Mouse (Mus musculus): ENCODE data around the gene Erc1.

The Erc1 gene

GRCm38 (mm10) chr6:119595440-119595839 lies 252.5 kb downstream of the Erc1 start:
- no peak for DNase-seq (ENCODE audit: low spot score in 2 of 2)

DNA sequence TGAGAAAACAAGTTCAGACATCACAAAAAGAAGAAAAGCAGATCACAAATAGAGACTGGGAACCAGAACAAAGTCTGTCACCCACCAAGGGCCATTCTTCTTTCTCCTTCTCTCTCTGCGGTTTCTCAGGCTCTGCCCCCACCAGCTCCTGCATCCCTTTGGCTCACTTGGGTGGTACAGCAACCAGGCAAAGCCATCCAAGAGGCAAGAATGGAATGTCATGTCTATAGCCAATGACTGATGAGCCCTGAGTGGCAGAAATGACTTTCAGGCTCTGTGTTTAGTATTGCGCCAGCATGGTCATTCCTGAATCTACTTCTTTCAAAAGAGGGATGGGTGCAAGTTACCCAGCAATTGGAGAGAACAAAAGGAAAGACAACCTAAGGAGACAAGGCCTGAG lies 257.1 kb downstream of the Erc1 start:
- no peak for DNase-seq (ENCODE audit: low spot score in 2 of 2)

- no peak for DNase-seq (ENCODE audit: low spot score in 2 of 2)
Observed at GRCm38 (mm10) chr6:119587897-119588296, 260.1 kb downstream of the Erc1 start.

- no peak for DNase-seq (ENCODE audit: low spot score in 2 of 2)
Observed at GRCm38 (mm10) chr6:119587454-119587853, 260.5 kb downstream of the Erc1 start.

DNA sequence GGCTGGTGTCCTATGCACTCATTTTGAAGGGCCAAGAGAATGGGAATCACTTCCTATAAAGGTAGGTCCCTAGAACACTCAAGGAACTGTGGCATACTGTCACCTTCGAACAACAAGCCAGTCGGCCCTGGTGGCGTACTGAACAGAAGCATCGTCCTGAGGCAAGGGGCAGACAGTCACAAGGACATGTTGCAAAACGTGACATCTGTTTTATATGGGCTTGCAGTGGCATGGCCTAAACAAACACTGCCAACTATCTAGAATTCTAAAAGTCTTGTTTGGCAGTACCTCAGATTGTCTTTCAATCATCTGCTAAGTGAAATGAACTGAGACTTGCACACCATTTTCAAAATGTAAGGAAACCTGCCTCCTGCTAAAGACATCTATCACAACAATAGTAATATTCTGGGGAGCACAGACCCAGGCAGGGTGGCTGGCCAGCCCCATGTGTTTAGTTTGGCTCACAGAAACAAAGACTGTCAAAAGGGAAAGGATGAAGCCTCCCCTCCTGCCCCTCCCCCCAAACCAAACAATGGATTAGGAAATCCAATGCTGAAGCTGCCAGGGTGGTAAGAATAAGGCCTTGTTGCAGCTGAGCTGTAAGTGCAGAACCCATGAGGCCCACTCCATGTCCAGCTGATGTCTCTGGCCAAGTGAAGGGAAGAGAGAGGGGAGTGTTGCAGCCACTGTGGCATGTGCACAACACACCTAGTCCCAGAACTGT lies 262.2 kb downstream of the Erc1 start:
- no peak for DNase-seq (ENCODE audit: low spot score in 2 of 2)

DNA sequence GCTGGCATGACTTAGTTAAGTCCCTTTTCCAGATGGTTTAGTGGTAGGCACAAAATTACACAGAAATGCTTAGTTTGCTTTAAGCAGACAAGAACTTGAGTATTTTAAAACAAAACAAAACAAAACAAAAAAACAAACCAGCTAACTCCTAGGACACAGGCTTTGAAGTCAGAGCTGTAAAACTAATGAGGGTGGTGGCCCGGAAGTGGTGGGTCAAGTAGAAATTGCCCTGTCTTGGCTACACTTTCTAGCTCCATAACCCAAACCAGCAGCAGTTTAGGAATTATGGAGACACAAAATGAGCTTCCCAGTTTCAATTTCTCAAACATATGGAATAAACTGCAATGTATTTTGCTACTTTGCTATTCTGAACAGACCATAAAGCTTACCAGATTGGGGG lies 263.9 kb downstream of the Erc1 start:
- no peak for DNase-seq (ENCODE audit: low spot score in 2 of 2)

DNA sequence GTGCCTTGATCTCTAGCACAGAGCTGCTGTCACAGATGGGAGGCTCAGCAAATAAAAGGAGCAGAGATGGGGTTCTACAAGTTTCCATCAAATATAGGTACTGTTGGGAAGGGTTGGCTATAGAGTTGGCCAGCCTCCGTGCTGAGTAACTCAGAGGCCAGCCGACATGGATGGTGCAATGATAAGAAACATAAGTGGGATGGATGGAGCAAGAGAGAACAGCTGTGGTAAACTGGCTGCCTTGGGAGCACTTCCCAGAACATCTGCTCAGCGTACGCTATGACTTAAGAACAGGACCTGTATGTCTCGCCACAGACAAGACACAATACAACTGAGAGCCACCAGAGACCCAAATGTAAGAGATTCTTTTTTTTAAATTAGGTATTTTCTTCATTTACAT lies 264.8 kb downstream of the Erc1 start:
- no peak for DNase-seq (ENCODE audit: low spot score in 2 of 2)

DNA sequence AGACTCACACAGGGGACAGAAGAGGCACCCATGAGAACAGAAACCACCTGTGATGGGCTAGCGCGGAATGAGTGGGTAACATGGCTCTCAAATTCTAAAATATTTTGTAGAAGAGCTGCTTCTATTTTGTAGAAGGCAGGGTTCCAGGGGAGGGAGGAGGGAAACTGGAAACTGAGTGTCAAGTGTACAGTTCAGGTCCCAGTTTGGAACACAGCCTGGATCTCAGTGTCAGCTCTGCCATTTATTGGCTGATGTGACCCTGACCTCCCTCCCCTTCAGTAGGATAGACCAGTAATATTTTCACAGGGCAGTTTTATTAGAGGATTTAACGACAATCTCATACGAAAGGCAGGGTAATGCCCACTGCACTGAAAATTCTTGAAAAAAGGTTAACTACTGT lies 271.3 kb downstream of the Erc1 start:
- no peak for DNase-seq (ENCODE audit: low spot score in 2 of 2)

GRCm38 (mm10) chr6:119575331-119575730 lies 272.6 kb downstream of the Erc1 start:
- no peak for DNase-seq (ENCODE audit: low spot score in 2 of 2)

DNA sequence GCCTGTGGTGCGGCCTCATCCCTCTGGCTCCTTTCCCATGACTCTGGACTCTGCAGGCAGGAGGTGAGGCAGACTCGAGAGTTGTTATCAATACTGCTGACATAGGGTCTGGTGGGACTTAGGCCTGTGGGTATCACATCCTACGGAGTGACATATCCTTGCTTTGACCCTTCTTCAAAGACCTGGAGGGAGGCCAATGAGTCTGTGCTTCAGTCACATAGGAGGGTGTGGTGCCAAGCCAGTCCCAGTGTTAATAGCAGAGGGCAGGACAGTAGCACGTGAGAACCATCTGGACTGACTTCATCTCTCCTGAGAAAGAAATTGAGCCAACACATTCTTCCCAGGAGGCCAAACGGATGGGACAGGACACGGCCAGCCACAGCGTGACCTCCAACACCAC lies 275.7 kb downstream of the Erc1 start:
- no peak for DNase-seq (ENCODE audit: low spot score in 2 of 2)

DNA sequence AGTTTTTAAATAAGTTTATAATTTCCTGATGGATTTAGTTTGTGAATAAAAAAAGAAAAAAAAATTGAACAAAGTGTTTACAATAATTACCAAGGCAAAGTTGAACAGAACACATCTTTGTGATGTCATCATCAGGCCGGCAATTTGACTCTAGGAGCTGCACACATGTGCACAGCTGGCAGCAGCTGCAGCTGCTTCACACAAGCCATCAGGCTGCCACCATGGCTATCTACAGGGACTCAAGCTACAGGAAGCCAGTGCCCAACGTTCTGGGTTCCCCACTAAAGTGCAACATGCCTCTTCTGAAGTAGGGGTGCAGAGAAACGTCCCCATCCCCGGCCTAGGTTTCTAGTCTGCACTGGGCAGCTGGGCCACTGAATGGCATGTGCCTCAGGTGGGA lies 277.2 kb downstream of the Erc1 start:
- no peak for DNase-seq (ENCODE audit: low spot score in 2 of 2)

GRCm38 (mm10) chr6:119568339-119568738 lies 279.6 kb downstream of the Erc1 start:
- DNase-seq (ENCODE audit: low spot score in 2 of 2), result no peak

DNA sequence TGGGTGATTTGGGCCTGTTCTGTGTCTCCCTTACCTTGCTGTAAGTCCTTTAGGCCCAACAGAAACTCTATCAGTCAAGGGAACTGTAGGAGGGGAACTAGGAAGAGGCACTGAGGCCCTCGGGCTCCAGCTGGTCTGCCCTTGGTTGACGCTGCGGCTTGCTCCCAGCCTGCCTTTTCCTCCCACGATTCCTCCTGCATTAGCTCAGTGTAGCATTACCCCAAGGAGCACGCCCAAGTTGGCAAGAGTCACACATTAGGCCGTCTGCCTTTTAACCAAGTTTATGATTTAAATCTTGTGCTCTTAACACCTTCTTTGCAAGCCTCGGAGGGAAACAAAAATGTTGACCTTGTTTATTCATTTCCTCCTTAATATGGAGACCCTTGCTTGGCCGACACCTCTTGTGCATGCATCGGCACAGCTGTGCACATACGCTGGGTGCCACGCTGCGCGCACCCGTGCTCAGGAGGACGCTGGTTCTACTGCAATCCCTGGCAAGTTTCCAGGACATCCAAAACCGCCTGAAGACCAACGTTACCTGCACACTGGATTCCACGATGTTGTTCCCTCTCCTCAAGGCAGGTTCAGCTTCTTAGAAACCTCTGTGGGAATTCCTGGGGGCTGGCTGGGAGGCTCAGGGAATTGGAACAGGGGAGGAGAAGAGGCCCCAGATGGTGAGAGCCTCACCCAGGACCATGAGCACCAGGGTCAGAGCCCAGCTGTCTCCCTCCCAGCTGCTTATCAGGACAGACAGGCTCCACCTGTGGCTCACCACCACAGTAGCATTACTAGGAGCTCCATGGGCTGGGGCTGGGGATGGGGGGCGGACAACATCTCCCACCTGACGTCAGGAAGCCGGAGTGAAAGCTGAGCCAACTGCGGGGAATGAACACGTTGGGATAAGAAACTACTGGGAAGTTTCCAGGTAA lies 282.3 kb downstream of the Erc1 start:
- DNase-seq (ENCODE audit: low spot score in 2 of 2), result no peak

DNA sequence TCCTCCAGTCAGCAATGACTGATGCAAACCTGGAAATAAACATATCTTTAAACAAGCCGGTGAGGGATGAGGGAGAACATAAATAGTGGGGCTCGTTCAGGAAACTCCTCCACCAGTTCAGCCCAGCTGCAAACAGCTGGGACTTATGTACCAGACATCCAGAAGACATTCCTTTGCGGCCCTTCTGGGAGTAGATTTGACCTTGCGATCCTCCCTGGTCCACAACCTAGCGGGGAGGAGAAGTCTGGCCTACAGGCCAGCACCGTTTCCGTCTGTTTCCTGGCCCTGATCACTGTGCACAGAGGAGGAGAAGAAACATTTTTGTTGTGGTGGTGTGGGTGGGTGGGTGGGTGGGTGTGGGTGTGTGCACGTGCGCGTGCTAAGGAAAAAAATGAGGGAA lies 285.4 kb downstream of the Erc1 start:
- no peak for DNase-seq (ENCODE audit: low spot score in 2 of 2)

DNA sequence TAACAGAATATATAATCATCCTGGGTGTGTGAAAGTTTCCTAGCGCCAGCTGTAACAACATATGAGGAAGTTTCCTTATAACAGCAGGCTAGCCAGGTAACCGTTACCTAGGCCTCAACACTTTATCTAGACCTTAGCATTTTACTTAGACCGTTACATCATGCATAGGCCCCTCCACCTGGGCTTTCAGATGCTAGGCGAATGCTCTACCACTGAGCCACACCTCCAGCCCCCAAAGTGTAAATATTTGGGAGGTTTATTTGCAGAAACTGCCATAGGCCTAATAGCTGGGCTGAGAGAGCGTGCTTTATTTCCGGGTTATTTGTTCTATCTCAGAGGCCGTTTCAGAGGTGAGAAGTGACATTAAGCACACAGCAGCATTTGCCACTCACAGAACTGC lies 289.1 kb downstream of the Erc1 start:
- DNase-seq (ENCODE audit: low spot score in 2 of 2), result no peak

GRCm38 (mm10) chr6:119554439-119554838 lies 293.5 kb downstream of the Erc1 start:
- peak in 1 of 2 experiments; percentile 3 for DNase-seq (ENCODE audit: low spot score in 2 of 2)

- no peak for DNase-seq (ENCODE audit: low spot score in 2 of 2)
Observed at GRCm38 (mm10) chr6:119544518-119544864, 303.5 kb downstream of the Erc1 start.

- DNase-seq (ENCODE audit: low spot score in 2 of 2), result no peak
Observed at GRCm38 (mm10) chr6:119543803-119544517, 304.0 kb downstream of the Erc1 start, which contains the start of gene Wnt5b. Gene Wnt5b (minus strand): TSS chr6:119544347.

GRCm38 (mm10) chr6:119543456-119543802 lies 304.5 kb downstream of the Erc1 start:
- DNase-seq (ENCODE audit: low spot score in 2 of 2), result no peak

DNA sequence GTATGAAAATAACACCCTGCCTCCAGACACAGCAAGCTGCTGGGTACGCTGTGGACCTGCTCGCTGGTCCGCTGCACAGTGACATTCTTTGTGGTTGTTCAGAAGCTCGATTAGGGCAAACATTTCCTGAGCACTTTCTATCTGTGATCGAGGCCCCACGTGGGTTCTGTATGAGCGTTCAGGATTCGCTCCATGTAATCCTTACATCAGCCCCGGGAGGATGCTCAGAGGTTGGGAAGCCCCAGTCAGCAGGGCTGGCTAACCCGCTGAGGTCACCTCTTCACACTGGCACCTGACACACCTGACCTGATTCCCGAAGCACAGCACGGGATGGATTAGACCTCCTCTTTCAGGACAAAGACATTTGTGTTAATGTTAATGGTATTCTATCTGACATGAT lies 312.1 kb downstream of the Erc1 start:
- DNase-seq (ENCODE audit: low spot score in 2 of 2), result no peak

GRCm38 (mm10) chr6:119533170-119533709 lies 314.7 kb downstream of the Erc1 start:
- DNase-seq (ENCODE audit: low spot score in 2 of 2), result no peak

DNA sequence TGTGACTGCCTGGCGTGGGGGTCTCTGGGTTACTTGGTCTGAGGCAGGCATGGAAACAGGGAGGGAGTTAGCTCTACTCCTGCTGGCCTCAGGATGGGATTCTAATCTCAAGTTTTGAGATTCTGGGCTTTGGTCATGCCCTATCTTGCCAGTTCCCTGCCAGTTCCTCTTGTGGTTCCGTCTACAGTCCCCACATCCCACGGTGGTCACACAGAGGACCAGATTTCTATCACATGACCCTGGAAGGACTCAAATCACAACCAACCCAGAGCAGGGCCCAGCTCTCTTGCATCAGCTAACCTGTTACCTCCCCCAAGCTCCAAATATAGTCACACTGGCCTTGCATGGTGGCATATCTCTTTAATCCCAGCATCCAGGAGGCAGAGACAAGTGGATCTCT lies 318.3 kb downstream of the Erc1 start:
- DNase-seq (ENCODE audit: low spot score in 2 of 2), result no peak
